Mouse (Mus musculus) midbrain, embryonic 10.5 days (tissue): ENCODE results near the gene Pdzk1. TPM values are rescaled to one million over a fixed set of nuclear protein-coding genes. Genes with fewer than 3 reads are reported as not detected.

Source experiments
- DNase-seq: peaks from one replicate; pipeline ENCODE4 v3.0.0-alpha.2; 2017; ENCODE audit warnings: low spot score
- H3K27ac ChIP-seq: fragments of 300-500 bp; sonication (generic); replicated peaks from 2 replicates; pipeline ENCODE4 v1.5.1; 2016; ENCODE audit warnings: mild to moderate bottlenecking
- H3K27me3 ChIP-seq: fragments of 300-500 bp; sonication (generic); 2 replicates; pipeline ENCODE4 v1.6.1; 2016; ENCODE audit warnings: low read depth, mild to moderate bottlenecking; ENCODE audit not compliant: poor library complexity, severe bottlenecking
- H3K36me3 ChIP-seq: fragments of 300-500 bp; sonication (generic); 2 replicates; pipeline ENCODE4 v1.6.1; 2016; ENCODE audit warnings: mild to moderate bottlenecking, moderate library complexity
- H3K4me1 ChIP-seq: fragments of 300-500 bp; sonication (generic); 2 replicates; pipeline ENCODE4 v1.6.1; 2016
- H3K4me3 ChIP-seq: fragments of 300-500 bp; sonication (generic); 2 replicates; pipeline ENCODE4 v1.5.1; 2016; ENCODE audit warnings: mild to moderate bottlenecking, moderate library complexity
- H3K9me3 ChIP-seq: fragments of 300-500 bp; sonication (generic); replicated peaks from 2 replicates; pipeline ENCODE4 v1.6.1; 2016; ENCODE audit warnings: mild to moderate bottlenecking
- WGBS: fragments of 180-500 bp; shearing (Covaris S2); methylation state at CpG from one replicate; pipeline ENCODE4 v1.1.7; 2016; 5-methylcytosine and 5-hydroxymethylcytosine counted together
- polyA plus RNA-seq: library from polyadenylated mRNA; unstranded; fragments of >200 nt; fragmentation: Nextera tagmentation; extraction: Ambion mirVana; gene quantifications from 2 replicates; pipeline ENCODE4 v1.2.1, GENCODE M21; 2016

The Pdzk1 gene
- polyA plus RNA-seq, 1 experiment from 2014 or later: 0.57 TPM

DNA sequence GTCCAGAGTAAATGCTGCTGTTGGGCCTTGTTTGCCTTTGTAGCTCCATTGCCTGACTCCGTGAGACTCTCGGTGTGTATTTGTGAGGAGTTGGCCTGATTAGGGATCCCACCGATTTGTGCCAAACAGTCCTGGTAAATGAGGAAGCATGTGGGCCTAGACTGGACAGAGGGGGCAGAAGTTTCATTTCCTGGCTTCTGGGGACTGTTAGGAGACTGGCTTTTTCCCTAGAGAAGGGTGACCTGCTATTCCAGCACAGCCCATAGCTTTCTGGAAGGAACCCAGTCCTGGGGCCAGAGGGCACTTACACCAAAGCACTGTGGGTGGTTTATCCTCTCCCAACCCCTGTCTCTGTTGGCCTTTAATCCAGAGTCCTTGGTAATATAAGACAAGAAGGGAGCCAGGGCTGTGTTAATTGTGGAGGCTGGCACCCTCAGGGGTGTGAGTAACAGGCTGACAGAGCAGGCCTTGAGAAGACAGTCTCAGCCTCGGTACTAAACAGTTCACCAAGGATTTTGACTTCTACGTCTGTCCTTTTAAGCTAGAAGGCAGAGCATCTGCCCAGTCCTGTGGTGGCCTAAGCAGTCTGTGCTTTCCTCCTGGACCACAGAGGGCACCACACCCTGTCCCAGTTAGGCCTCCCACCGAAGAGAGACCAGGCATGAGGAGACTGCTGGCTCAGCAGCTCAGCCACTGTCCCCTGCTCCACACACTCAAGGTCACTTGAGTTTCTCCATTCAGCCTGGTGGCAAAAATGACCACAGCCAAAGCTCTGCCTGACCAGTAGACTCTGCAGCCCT is 8.8 kb upstream of the Pdzk1 start:
- Histone ChIP-seq H3K27ac (no peak overlapping the region), H3K9me3 (no peaks in the 10 kb centered on the region; the same call in 1 of the 2 replicates), H3K4me1 (peaks cover 4% of the 10 kb centered on the region), H3K4me3 (no peak overlapping the region), H3K27me3 (no peaks in the 10 kb centered on the region), H3K36me3 (no peaks in the 10 kb centered on the region)
- WGBS: 80% methylated on average over 6 of the region's 6 CpGs
- DNase-seq: no peak

DNA sequence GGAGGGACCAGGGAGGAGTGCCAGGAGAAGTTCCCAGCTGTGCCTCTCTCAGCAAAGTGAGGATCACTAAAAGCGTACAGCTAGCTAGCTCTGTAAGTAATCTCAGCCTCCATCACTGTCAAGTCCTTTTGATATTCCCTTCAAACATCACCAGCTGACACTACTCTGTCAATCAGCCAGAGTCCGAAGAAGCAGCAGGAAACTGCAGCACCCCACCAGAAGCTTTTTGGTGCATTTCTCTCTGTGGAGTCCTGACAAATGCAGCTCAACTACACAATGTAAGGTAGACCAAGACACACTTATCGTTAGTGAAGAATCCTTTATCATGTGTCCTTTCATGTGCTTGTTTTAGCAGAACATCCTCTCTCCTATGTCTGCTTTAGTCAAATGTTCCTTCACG is 7.5 kb upstream of the Pdzk1 start:
- DNase-seq: no peak
- peaks cover 7% of the 10 kb centered on the region for H3K4me1 ChIP-seq
- H3K27ac ChIP-seq: no peak overlapping the region
- no peak overlapping the region for H3K4me3 ChIP-seq
- H3K9me3 ChIP-seq: no peaks in the 10 kb centered on the region; the same call in 1 of the 2 replicates
- 85% methylated on average over 4 of the region's 4 CpGs for WGBS
- H3K36me3 ChIP-seq: no peaks in the 10 kb centered on the region
- H3K27me3 ChIP-seq: no peaks in the 10 kb centered on the region

DNA sequence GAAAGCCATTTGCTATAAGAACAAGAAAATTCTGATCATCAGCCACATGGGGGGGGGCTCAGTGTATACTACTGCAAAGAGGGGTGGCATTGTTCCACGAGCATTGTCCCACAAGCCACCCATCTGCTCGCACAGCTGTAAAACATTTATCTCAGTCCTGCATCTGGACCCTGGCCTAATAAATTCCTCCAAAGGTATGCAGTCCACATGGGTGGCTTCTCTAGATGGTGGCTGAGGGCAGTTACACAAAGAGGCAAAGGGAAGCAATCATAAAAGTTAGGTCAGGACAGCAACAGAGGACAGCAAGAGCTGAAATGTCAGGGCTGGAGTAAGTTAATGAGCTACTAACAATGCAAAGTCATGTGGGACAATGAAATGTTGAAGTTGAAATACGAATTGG is 5.4 kb upstream of the Pdzk1 start:
- H3K4me3 ChIP-seq: no peak overlapping the region
- H3K27ac ChIP-seq: no peak overlapping the region
- H3K9me3 ChIP-seq: no peaks in the 10 kb centered on the region
- H3K27me3 ChIP-seq: no peaks in the 10 kb centered on the region
- DNase-seq: no peak
- H3K4me1 ChIP-seq: peaks cover 12% of the 10 kb centered on the region
- H3K36me3 ChIP-seq: no peaks in the 10 kb centered on the region
- WGBS: 71% methylated on average over 3 of the region's 3 CpGs

DNA sequence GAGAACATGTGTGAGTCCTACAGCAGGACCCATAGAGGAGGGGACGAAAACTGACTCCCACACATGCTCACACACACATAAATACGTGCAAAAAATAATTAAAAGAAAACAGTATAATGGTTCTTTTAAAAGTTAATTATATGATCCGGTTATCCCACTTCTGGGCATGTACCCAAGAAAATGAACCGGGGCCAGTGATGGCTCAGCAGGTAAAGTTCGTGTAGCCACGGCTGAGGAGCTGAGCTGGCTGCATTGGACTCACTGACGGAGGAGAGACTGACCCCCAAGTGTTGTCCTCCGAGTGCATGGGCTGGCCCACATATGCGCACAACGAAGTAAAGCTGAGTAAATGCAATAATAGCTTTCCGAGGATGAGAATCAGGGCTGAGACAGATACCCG is 4.5 kb upstream of the Pdzk1 start:
- Histone ChIP-seq H3K27me3 (no peaks in the 10 kb centered on the region), H3K4me3 (no peak overlapping the region), H3K4me1 (peaks cover 12% of the 10 kb centered on the region), H3K27ac (no peak overlapping the region), H3K9me3 (no peaks in the 10 kb centered on the region), H3K36me3 (no peaks in the 10 kb centered on the region)
- no peak for DNase-seq
- 87% methylated on average over 12 of the region's 12 CpGs for WGBS

DNA sequence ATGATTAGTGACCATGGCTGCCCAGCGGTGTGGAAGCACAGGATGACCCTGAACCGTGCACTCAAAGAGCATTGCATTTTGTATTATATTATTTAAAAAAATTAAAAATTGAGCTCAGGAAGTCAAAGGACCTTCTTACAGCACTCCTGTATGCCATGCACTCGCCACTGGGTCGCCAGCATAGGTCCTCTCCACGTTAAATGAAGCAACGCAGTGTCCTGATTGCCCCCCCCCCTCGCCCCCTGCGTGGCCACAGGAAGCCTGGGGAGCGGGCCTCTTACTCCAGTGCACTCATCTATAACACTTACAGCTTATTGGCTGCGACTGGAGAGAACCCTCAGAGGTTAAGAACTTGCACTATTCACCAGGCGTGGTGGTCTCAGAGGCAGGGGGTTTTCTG is 3.8 kb upstream of the Pdzk1 start:
- Histone ChIP-seq H3K4me1 (peaks cover 18% of the 10 kb centered on the region), H3K9me3 (no peaks in the 10 kb centered on the region), H3K36me3 (no peaks in the 10 kb centered on the region), H3K27me3 (no peaks in the 10 kb centered on the region), H3K4me3 (no peak overlapping the region), H3K27ac (no peak overlapping the region)
- 41% methylated on average over 11 of the region's 11 CpGs for WGBS
- DNase-seq: no peak

DNA sequence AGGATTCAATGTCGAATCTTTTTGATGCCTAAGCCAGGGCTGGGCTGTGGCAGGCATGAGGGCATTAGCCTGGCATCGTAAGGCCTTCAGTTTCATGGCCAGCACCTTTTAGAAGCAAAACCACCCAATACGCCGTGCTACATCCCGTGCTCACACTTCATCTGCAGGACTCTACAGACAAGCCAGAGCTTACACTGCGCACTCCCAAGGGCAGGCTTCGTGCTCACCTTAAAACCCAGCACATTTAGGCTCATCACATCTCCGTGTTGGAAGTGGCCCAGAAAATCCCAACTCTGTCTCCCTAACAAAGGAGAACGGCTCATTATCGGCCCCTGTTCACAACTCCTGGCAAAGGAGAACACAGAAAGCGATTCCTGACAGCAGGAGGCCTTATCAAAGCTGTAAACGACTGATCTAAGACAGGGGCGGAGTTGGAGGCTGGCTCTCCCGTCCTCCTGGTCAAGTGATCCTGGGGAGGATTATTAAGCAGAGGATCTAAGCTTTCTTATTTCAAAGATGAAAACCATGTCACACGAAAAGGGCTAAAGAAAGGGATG is 698 bp upstream of the Pdzk1 start:
- WGBS: 37% methylated on average over 15 of the region's 15 CpGs
- Histone ChIP-seq H3K27me3 (no peaks in the 10 kb centered on the region), H3K9me3 (no peaks in the 10 kb centered on the region), H3K36me3 (no peaks in the 10 kb centered on the region), H3K4me3 (no peak overlapping the region), H3K4me1 (peaks cover 26% of the 10 kb centered on the region), H3K27ac (0 out of 2 replicates have a peak overlapping the region, but pooled peaks have one; percentile 33)
- DNase-seq: no peak

DNA sequence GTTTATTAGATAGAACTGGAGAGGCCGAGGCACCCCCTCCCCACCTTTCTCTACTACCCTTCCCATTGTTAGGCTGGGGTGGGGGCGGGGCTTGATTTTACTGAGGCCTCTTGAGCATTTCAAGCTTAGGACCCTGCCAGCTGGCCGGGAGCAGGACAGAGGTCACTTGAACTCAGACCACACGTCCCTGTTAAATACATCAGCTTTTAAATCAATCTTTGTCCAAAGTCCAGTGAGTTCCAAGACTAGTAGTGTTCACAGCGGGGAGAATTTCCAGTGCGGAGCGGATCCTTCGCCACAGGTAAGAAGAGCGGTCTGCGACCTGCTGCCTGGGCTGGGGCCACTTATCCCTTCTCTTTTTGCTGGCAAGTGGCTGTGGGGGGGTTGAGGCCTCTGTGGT is 772 bp downstream of the Pdzk1 start:
- DNase-seq: no peak
- Histone ChIP-seq H3K4me1 (peaks cover 26% of the 10 kb centered on the region), H3K27ac (peak overlapping the region; percentile 13; the same call in 1 of the 2 replicates), H3K27me3 (no peaks in the 10 kb centered on the region), H3K9me3 (no peaks in the 10 kb centered on the region), H3K4me3 (no peak overlapping the region), H3K36me3 (no peaks in the 10 kb centered on the region)
- WGBS: 78% methylated on average over 10 of the region's 10 CpGs

DNA sequence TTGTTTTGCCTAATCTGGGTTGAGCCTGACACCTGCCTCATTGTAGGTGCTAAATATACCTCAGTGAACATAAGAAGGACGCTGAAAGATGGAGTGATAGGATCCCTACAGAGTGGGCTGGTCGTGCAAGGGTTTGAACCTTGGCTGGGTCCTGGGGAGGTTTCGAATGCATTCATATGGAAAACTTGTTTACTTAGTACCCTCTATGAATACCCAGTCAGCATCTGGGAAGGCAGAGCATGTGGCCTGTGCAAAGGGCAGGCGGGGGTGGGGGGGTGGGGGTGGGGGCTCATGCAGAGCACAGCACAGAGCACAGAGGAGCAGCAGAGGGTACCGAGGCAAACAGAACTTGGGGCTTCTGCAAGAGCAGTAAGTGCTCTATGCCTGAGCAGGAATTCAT is 3.8 kb downstream of the Pdzk1 start:
- H3K9me3 ChIP-seq: no peaks in the 10 kb centered on the region
- no peak overlapping the region for H3K4me3 ChIP-seq
- H3K36me3 ChIP-seq: no peaks in the 10 kb centered on the region
- 0 out of 2 replicates have a peak overlapping the region, but pooled peaks have one; percentile 34 for H3K27ac ChIP-seq
- peaks cover 19% of the 10 kb centered on the region for H3K4me1 ChIP-seq
- no peaks in the 10 kb centered on the region for H3K27me3 ChIP-seq
- 33% methylated on average over 5 of the region's 5 CpGs for WGBS
- DNase-seq: no peak

DNA sequence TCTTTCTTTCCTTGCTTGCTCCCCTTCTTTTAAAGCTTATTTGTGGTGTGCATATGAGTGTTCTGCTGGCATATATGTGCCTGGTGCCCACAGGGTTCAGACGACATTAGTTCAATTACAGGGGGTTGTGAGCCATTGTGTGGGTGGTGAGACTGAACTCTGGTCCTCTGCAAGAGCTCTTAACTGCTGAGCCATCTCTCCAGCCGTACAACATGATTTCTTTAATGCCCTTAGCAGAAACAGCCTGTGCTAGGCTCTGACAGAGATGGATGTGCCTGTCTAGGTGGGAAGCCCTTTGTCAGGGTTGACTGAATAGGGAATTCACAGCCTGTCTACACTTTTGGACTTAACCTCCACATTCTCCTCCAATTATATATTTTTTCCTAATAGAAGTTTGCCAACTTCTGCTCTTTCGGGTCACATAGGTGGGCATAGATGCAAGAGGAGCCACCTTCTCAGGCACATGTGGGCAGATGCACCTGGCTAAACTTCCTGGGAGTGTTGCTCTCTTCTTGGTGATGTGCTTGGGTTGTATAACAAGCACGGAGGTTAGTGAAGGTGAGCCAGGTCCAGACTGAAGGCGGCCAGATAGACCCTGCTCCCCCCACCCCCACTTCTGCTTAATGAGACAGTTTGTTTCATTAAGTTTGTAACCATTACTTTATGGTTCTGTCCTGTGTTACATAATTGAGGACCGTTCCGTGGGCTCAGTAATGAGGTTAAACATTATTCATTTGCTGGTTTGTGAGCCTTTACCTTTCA is 5.7 kb downstream of the Pdzk1 start:
- no peak for DNase-seq
- Histone ChIP-seq H3K9me3 (no peaks in the 10 kb centered on the region), H3K36me3 (no peaks in the 10 kb centered on the region), H3K27ac (no peak overlapping the region), H3K27me3 (no peaks in the 10 kb centered on the region), H3K4me3 (no peak overlapping the region), H3K4me1 (peaks cover 12% of the 10 kb centered on the region)
- WGBS: 86% methylated on average over 7 of the region's 7 CpGs

DNA sequence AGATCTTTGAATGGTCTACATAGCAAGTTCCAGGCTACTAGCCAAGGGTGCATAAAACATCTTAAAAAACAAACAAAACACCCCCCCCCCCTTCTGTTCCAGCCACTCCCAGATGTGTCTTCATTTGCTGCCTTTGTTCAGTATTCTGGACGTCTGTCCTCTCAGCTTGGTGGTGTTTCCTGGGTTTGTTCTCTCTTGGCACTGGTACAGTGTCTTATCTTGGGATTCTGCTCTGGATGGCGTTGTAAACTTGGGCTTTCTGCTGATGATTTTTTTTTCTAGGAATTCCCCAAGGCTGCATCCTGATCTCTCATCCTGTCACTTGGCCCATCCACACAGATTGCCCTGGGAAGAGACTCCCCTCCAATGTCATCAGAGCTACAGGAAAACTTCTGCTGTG is 7.3 kb downstream of the Pdzk1 start:
- WGBS: 78% methylated on average over 2 of the region's 2 CpGs
- H3K9me3 ChIP-seq: no peaks in the 10 kb centered on the region

DNA sequence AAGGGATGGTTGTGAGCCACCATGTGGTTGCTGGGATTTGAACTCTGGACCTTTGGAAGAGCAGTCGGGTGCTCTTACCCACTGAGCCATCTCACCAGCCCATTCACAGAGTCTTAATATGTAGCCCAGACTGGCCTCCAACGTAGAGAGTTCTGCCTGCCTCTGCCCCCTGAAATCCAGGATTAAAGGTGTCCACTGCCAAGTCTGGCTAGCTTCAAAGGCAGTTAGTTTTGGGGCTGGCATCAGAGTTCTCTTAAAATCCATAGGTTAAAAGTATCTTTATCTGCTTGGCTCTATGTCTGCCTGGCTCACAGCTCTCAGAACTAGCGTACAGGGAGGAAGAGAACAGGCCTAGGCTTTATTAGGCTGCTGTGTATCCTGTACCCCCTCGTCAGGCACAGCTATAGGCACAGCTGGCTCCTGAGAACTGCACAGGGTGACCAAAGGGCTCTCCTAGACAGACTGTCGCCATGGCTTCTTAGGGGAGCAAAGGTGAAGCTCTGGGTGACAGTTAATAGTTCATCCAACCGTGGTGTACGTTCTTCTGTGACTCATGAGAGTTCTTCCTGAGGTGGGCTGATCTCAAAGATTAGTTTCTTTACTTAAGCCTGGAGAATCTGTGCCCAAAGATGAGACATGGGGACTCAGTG is 10.0 kb downstream of the Pdzk1 start:
- Histone ChIP-seq H3K9me3 (no peaks in the 10 kb centered on the region), H3K27me3 (no peaks in the 10 kb centered on the region), H3K36me3 (no peaks in the 10 kb centered on the region), H3K4me3 (no peak overlapping the region), H3K27ac (no peak overlapping the region), H3K4me1 (no peaks in the 10 kb centered on the region)
- DNase-seq: no peak
- WGBS: 85% methylated on average over 7 of the region's 7 CpGs

More for the DNA sequence above, 7.3 kb downstream of the Pdzk1 start:
- Histone ChIP-seq H3K4me3 (no peak overlapping the region), H3K27me3 (no peaks in the 10 kb centered on the region), H3K27ac (no peak overlapping the region), H3K4me1 (peaks cover 8% of the 10 kb centered on the region), H3K36me3 (no peaks in the 10 kb centered on the region)
- DNase-seq: no peak

DNA sequence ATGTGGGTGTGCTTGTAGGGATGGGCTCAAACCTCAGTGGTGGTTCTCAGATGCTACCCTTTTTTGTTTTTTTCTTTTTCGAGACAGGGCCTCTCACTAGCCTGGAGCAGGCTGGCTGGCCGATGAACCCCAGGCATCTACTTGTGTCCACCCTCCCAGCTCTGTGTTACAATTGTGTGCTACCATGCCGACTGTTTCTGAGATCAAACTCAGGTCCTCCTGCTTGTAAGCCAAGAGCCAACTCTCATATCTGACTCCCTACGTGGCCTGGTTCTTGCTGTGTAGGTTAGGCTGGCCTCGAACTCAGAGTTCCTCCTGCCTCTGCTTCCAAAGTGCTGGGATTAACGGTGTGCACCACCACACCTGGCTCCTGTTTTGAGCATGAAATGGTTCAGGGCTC is 16.1 kb downstream of the Pdzk1 start:
- 91% methylated on average over 6 of the region's 6 CpGs for WGBS
- Histone ChIP-seq H3K36me3 (no peaks in the 10 kb centered on the region), H3K4me1 (peaks cover 3% of the 10 kb centered on the region; the same call in 1 of the 2 replicates), H3K9me3 (no peaks in the 10 kb centered on the region), H3K27ac (no peak overlapping the region), H3K27me3 (no peaks in the 10 kb centered on the region), H3K4me3 (no peak overlapping the region)
- DNase-seq: no peak
